Mouse (Mus musculus) gastrocnemius, adult 8-10 months (tissue): ENCODE data around the gene Stim2. TPM values are rescaled to one million over a fixed set of nuclear protein-coding genes. Genes with fewer than 3 reads are reported as not detected.

Source experiments
- DNase-seq, 2 experiments: peaks; one replicate each; pipeline ENCODE4 v3.0.0; 2022; ENCODE audit warnings: low spot score in 2 of 2
- total RNA-seq, 4 experiments: library from RNA; stranded (reverse); gene quantifications; 2 replicates each; pipeline ENCODE4 v1.2.4; 2022

Stim2 gene
- total RNA-seq, 4 experiments from 2014 or later, result 47.7 to 62.7 (median 49.8) TPM

DNA sequence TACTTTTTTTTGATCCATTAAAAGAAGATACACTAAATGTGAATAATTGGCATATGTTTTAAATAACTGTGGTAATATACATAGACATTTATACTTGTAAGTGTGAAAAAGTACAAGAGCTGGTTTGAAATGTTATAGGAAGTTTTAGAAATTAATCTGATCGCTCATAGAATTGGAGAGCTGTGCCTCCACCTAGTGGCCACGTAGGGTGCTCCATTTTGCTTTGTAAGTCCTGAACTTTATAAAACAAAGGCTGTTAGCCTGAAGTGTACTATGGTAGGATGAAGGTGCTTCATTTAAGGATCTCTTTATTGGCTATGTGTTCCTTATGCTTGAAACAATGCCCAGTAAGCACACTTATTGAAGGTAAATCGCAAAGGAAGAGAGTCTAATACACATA lies 115.0 kb downstream of the Stim2 start:
- peak; percentile 43 to 44 for DNase-seq

DNA sequence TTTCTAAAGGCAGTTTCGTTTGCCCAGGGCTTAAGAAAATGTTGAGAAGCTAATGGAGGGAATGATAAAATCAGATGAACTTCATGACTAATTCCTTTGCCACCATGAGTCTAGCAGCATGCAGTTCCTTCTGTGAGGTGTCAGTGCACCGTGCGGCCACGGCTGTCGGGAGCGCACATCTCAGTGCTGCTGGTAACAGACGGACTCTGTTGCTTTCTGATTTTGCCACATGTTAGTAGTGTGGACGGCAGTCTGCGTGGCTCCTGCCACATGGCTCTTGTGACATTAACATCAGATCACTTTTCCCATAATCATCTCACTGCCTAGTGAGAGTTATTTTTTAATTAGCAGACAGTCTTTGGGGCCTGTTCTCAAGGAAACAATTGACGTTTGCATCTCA lies 118.2 kb downstream of the Stim2 start:
- no peak for DNase-seq

DNA sequence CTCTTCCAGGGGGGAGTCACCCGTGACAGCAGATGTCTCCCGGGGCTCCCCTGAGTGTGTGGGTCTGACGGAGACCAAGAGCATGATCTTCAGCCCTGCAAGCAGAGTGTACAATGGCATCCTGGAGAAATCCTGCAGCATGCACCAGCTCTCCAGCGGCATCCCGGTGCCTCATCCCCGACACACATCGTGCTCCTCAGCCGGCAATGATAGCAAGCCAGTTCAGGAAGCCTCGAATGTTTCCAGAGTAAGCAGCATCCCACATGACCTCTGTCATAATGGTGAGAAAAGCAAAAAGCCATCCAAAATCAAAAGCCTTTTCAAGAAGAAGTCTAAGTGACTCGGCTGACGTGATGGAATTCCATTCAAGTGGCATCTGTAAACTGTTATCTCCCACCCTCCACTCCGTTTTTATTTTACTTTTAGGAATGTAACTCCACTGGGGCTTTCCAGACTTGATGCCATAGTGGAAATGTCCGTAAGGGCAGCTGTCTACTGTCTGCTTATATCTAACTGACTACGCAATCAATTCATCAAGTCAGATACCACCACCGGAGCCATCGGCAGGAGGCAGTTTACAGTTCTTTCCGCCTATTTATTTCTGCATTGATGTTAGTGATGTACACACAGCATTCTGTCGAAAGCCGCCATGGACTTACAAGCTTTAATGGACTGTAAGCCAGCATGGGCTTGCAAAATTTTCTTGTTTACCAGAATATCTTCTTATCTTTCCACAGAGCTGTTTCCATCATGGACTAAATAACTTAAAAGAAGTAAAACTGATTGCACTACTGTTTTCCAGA lies 120.3 kb downstream of the Stim2 start:
- DNase-seq, result no peak

DNA sequence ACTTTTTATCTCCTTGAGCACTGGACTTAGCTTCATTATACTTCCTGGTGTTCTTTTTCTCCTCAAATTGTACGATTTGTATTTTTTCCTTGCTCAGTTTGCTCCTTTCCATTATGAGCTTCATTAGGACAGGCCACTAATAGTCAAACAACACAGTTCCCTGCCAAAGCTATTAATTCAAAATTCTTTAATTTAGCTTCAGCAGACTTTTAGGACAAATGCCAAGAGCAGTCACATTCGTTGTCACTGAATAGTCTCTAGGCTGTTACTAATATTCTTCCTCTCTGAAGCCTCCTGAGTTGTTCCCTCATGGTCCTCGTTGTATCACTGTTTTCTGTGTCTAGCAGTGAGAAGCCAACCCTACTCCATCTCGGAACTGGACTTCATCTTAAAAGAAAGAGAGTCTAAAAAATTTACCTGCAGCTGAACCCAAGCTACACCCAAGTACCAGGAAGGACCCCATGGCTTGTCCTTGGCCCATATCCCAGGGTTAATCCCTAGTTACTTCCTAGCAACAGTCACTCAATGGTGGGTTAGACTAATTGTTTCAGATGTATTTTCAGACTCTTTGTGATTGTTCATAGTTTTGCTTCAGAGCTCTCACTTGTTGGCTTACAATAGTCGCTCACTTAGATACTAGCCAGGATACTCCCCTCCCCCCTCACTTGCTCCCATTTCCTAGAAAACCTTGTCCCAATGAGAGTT lies 149.9 kb downstream of the Stim2 start:
- no peak for DNase-seq

DNA sequence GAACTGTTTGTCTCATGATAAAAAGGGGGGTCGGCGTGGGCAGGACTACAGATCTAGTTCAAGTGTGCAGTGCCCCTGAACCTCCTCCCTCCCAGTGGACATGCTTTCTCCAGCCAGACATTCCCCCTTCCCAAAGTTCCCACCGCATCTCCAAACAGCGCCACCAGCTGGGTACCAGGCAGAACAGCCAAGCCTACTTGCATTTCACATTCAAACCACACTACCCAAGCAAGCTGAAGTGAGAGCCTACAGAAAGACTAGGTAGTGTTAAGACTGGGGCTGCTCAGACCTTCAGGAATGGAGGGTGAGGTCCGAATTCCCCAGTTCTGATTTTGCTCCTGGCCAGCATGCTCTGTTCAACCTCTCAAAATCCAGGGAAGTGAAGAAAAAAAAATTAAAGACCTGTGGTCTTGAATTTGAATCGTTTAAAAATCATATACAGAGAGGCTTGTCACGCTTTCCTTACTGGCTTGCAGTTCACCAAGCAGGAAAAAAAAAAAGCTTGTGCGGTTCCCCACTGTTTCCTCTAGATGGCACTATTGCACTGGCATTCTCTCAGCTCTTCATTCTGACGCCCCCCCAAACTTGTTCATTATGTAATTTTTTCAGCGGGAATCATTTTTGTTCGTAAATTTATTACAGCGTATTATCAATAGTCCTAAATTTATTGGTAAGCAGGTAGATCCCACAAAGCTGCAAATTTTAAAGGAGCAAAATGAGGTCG lies 156.4 kb downstream of the Stim2 start:
- no peak for DNase-seq

DNA sequence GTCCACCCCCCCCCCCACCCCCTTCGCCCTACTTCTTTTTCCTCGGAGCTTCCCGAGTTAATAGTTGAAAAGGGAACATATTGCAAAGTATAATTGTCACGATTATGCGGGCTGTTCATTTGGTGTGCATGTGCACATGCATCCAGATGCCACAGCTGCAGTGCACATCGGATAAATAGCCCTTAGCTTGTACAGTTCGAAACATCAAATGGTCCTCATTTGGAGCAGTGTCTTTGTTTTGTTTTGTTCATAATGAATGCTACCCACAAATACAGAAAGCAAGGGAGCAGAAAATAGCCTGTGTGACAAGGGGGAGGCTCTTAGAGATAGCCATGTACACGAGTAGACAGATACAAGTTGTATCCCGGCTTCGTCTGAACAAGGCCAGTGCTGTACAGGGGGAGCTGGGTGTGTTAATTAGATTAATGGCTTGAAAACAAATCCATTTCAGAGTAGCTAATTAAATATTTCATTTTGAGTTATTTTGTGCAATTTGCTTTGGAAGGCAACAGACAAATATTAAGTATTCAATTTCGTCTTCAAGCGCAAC lies 157.0 kb downstream of the Stim2 start:
- DNase-seq, result no peak

DNA sequence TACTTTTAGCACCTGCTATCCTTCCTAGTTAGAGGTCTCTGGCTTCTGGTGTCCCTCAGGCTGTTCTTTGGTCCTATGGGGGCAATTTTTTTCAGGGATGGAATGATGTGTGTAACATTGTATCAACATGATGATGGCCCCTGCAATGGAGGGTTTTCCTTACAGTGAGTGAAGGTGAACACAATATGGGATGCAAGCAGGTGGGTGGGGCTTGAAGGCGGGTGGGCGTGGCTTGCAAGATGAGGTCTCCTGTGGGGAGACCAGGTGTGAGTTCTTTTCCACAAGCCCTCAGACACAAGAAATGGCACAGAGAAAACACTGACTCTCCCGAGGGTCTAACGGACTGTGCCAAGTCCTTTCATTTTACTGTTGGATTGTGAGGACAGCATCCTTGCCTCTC lies 157.6 kb downstream of the Stim2 start:
- DNase-seq, result no peak

DNA sequence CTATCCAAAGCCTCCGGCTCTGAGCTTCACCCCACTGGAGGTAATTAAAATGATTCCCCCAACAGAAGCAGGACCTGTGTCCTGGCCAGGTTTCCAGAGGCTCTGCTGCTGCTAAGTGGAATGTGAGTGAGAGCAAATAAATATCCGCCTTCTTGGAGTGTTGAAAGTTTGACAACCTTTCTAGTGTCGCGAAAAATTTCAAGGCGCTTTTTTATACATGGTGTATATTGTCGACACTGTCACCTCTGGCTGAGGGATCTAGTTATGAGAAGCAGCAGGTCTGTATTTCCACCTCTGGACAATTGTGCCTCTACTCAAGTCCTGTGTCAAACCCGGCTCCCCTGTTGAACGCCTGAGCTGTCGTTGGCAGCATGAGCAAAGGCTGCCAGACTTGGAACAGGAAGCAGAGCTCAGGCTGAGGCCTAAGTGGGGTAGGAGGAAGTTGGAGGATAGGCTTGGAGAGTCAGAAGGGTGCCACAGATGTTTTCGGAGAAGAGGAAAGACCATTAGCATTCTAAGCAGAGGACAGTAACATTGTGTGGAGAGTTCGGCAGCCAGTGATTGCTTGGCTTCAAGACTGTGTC lies 158.7 kb downstream of the Stim2 start:
- no peak for DNase-seq

DNA sequence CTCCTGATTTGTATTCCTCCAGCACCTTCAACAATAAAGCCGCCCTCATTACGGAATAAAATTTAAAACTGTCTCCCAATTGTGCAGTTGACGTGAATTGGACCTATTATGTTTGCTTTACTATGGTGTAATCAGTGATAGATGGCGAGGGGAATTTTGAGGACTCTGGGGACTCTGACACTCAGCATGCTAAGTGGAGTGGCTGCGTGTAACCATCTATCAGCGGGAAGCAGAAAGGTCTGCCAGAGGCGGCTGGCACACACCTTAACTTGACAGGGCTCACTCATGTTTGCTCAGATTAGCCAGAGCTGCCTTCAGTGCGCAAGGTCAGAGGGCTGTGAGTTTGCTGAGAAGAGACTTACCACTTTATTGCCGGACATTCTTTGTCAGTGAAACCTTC lies 159.9 kb downstream of the Stim2 start:
- no peak for DNase-seq

DNA sequence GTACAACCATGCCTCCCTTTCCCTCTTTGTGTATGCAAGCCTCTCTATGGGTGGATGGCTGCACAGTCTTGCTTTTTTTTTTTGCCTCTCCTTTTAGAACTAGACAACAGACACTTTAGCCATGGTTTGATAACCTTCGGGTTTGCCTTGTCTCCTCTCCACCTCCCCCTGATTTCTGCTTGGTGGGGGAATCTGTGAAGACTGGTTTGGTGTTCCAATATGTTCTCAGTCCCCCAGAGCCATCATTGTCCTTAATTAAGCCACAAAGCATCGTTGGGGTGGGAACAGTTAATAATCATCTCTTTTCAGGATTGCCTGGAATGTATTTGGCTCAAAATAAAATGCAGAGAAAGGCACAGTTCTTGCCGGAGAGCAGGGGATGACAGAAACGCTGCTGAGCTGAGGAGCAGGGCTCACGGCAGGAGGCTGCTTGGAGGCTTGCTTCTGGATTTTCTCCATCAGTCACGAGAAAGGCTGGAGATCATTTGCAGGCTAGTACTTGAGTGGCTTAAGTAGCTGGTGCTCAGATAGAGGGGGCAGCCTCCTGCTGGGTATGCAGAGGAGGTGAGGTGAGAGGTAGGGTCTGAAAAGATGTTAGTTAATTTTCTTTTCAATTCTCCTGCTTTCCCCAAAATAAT lies 161.0 kb downstream of the Stim2 start:
- DNase-seq, result no peak

DNA sequence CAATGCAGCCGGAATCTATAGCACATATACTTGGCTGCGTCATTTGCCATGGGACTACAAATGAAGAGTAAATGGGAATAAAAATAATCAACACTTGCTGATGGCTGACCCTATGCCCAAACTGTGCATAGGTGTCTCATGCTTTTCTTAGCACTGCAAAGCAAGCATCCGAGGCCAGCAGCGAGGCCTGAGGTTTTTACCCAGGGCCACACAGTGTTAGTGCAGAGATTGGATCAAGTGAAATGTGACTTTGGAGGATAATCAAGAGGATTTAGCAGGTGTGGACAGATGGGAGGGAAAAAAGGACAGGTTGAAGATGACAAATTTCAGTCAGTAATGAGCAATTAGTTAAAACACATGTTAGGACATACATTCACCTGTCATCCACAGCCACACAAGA lies 162.3 kb downstream of the Stim2 start:
- DNase-seq, result no peak

DNA sequence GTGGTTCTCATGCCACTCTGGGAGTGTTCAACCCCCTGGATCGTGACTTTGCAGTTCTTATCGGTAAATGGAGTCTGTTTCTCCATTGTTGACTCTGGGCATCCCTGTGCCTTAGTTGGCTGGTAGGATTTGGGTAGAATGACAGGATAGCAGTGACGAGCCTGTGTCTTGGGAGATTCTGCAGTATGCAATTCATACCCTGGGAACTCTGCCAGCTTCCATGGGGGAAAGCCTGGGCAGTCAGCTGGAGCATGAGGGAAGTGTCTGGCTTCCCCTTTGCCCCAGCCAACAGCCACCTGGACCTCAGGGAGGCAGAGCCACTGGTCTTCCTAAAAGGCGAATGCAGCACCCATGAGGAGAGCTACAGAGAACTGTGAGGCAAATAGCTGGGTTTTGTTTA lies 165.6 kb downstream of the Stim2 start:
- DNase-seq, result no peak

Other genes starting within 250 kb of the Stim2 start
- 10 to 100 TPM; 17.4 to 28.3 (median 20.6) TPM for gene Tbc1d19, start 188.9 kb upstream of the Stim2 start, total RNA-seq